Mouse (Mus musculus): ENCODE measurements around the gene Serpina12.

Gene Serpina12

GRCm38 (mm10) chr12:104003238-104003612 lies 41.0 kb downstream of the Serpina12 start:
- DNase-seq (ENCODE audit: low spot score) = no peak

GRCm38 (mm10) chr12:104002569-104003237 lies 41.5 kb downstream of the Serpina12 start:
- DNase-seq (ENCODE audit: low spot score) = peak; percentile 50

DNA sequence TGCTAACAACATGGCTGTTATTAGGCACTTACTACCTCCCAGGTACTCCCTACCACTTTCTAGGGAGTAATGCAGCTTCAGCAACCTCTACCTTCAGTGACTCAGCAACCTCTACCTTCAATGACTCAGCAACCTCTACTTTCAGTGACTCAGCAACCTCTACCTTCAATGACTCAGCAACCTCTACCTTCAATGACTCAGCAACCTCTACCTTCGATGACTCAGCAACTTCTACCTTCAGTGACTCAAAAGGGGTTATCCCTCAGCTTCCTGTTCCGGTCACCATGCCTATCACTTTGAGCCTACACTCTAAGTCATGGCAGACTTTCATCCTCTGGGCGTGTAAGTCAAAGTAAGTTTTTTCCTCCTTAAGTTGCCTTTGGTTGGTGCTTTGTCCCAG lies 43.6 kb downstream of the Serpina12 start:
- DNase-seq (ENCODE audit: low spot score) = no peak

DNA sequence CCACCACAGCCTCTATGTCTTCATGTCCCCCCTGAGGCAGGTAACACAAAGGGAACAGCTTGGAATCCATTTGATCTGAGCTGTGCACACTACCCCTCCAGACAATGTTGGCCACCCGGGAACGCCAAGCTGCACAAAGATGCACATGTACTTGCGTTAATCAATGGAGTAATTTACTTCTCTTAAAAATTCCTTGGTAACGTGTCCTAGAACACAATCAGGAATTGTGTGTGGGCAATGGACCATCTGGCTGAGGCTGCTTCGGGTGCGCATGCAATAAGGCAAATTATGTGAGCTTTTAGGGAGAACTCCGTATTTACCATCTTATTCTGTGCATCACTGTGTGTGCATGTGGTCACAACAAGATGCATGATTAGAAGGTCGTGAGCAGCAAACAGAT lies 44.6 kb downstream of the Serpina12 start:
- DNase-seq (ENCODE audit: low spot score) = no peak

DNA sequence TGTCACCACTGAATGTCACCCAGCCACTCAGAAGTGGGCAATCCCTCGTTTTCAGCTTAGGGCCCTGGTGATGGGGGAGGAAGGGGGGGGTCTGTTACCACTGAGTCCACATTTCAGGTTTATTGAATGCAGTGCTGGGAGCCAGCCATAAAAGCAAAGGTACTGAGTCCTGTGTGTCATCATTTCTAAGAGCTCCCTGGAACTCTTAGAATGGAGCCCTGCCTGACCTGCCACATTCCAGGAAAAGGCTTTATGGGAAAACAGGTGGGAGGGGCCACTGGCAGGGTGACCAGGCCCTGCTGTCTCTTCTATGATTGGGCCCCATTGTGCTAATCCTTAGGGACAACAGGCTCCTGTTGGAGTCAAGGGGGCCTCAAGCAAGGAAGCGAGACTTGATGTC lies 47.7 kb downstream of the Serpina12 start:
- DNase-seq (ENCODE audit: low spot score) = no peak

- peak; percentile 69 for DNase-seq (ENCODE audit: low spot score)
Observed at GRCm38 (mm10) chr12:103995292-103996072, 48.8 kb downstream of the Serpina12 start.

DNA sequence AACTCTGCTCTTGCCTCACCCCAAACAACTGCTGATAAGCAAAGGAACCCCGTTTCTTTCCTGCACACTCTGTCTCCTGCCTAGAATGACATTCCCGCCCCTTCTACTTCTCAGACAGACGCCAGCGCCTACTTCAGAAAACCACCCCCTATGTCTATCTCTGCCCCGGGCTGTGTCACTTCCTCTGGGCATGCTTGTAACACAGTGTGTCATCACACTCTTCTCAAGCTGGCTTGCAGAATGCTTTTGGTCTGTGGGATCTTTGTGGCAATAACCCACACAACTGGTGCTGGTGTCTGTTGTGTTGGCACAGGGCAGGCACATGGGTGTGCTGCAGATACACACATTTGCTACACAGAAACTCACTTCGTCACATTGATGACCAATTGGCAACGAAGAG lies 51.3 kb downstream of the Serpina12 start:
- DNase-seq (ENCODE audit: low spot score) = no peak

GRCm38 (mm10) chr12:103989857-103990256 lies 54.4 kb downstream of the Serpina12 start, which contains the start of gene Serpina11:
Gene Serpina11 (minus strand): TSS chr12:103989957.
- DNase-seq (ENCODE audit: low spot score) = no peak

DNA sequence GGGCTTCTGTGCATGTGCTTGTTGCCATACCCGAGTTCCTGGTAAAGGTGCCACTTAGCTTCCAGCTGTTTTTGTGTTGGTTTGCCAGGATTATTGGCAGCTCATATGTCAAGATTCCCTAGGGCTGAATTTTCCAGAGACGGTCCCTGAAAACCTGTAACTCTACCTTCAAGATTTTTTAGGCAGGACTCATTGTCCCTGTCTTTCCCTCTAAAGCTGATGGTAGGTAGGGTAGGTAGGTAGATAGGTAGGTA lies 54.8 kb downstream of the Serpina12 start:
- DNase-seq (ENCODE audit: low spot score) = no peak

GRCm38 (mm10) chr12:103988754-103989513 lies 55.3 kb downstream of the Serpina12 start:
- no peak for DNase-seq (ENCODE audit: low spot score)

DNA sequence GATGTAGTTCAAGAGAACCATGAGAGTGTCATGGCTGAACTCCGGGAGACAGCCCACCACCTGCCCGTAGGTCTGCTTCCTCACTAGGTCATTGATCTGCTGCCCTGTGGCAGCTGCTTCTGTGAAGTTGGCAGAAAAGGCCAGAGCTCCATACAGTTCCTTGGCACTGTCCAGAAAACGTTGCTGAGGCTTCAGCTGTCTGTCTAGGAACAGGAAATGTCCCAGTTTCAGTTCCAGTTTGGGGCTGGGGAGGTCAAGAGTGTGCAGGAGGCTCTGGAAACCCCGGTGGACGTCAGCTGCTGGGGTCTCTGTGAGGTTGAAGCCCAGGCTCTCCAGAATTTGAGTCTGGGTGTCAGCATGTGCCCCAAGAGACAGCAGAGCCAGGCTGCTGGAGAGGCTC lies 58.4 kb downstream of the Serpina12 start:
- no peak for DNase-seq (ENCODE audit: low spot score)

DNA sequence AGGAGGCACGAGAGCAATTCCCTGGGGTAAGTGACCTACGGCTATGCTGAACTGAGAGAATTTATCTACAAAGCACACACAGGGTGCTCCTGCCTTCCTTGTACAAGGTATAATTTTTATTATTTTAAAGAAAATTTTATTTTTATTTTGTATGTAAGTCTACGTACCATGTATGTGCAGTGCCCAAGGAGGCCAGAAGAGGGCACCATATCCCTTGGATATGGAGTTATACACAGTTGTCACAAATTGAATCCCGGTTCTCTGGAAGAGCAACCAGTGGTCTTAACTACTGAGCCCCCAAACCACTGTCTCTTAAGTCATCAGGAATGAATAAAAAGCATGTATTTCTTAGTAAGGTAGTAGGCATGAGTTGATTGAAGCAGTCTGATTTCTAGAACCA lies 59.3 kb downstream of the Serpina12 start:
- DNase-seq (ENCODE audit: low spot score) = peak; percentile 36

- no peak for DNase-seq (ENCODE audit: low spot score)
Observed at GRCm38 (mm10) chr12:103981646-103982360, 62.4 kb downstream of the Serpina12 start.

All from urinary bladder, postnatal 25 days (tissue).